Mouse (Mus musculus) stomach, postnatal 0 days (tissue): ENCODE measurements at regions not wholly inside any gene's neighbourhood (a gene's known extent, or its start where the extent isn't known, plus 50 kb on each side); places are given as distances from the start of the nearest gene placed in this dataset.

Experiments
- ATAC-seq: fragments of 200-750 bp; cut with Nextera tagmentation; 2 replicates; pipeline ENCODE4 v1.8.0; 2017; ENCODE audit not compliant: low FRiP score, low TSS enrichment
- DNase-seq: peaks from one replicate; pipeline ENCODE4 v3.0.0-alpha.2; 2016; ENCODE audit warnings: low spot score
- H3K27ac ChIP-seq: fragments of 300-500 bp; sonication (generic); replicated peaks from 2 replicates; pipeline ENCODE4 v1.5.1; 2014; ENCODE audit warnings: mild to moderate bottlenecking, control low read depth
- H3K27me3 ChIP-seq: fragments of 300-500 bp; sonication (generic); 2 replicates; pipeline ENCODE4 v1.6.1; 2014; ENCODE audit warnings: low read length; ENCODE audit not compliant: control insufficient read depth, insufficient read depth
- H3K36me3 ChIP-seq: fragments of 300-500 bp; sonication (generic); 2 replicates; pipeline ENCODE4 v1.6.1; 2014; ENCODE audit warnings: low read length, mixed read lengths; ENCODE audit not compliant: control insufficient read depth, insufficient read depth
- H3K4me1 ChIP-seq: fragments of 300-500 bp; sonication (generic); replicated peaks from 2 replicates; pipeline ENCODE4 v1.6.1; 2014; ENCODE audit warnings: antibody characterized with exemption; ENCODE audit not compliant: control insufficient read depth, insufficient read depth
- H3K4me2 ChIP-seq: fragments of 300-500 bp; sonication (generic); replicated peaks from 2 replicates; pipeline ENCODE4 v1.6.1; 2014; ENCODE audit warnings: low read depth, mild to moderate bottlenecking, control low read depth, moderate library complexity
- H3K4me3 ChIP-seq: fragments of 300-500 bp; sonication (generic); 2 replicates; pipeline ENCODE4 v1.5.1; 2014; ENCODE audit warnings: low read depth, low read length, control low read depth
- H3K9ac ChIP-seq: fragments of 300-500 bp; sonication (generic); 2 replicates; pipeline ENCODE4 v1.6.1; 2014; ENCODE audit warnings: mild to moderate bottlenecking, low read length, control low read depth, mixed read lengths
- H3K9me3 ChIP-seq: fragments of 300-500 bp; sonication (generic); 2 replicates; pipeline ENCODE4 v1.6.1; 2016; ENCODE audit warnings: low read length; ENCODE audit not compliant: control insufficient read depth
- CTCF ChIP-seq: IDR thresholded peaks from 2 replicates; pipeline ENCODE4 v1.5.1; 2016; ENCODE audit warnings: antibody characterized with exemption, low read depth, mild to moderate bottlenecking, moderate library complexity
- EP300 ChIP-seq: optimal IDR thresholded peaks from 2 replicates; pipeline ENCODE3; 2016; ENCODE audit warnings: antibody characterized with exemption
- WGBS: fragments of 180-500 bp; shearing (Covaris S2); extraction: QIAGEN DNeasy Blood & Tissue Kit; methylation state at CpG from one replicate; pipeline ENCODE4 v1.1.7; 2014; 5-methylcytosine and 5-hydroxymethylcytosine counted together

- WGBS = 42% methylated on average over 13 of the region's 13 CpGs
- H3K4me3 ChIP-seq = no peak overlapping the region
- ATAC-seq (no peak), DNase-seq (no peak)
- 0 out of 2 replicates have a peak overlapping the region, but pooled peaks have one; percentile 5 for H3K4me2 ChIP-seq
- H3K36me3 ChIP-seq = no peaks in the 10 kb centered on the region
- H3K4me1 ChIP-seq = no peaks in the 10 kb centered on the region
- no peak overlapping the region for H3K27ac ChIP-seq
- TF ChIP-seq EP300 = no peak
- no peak for TF ChIP-seq CTCF
- H3K9ac ChIP-seq = no peak overlapping the region
- no peaks in the 10 kb centered on the region for H3K27me3 ChIP-seq
- H3K9me3 ChIP-seq = no peaks in the 10 kb centered on the region
Observed at GRCm38 (mm10) chr7:37180416-37180815, 482.5 kb downstream of the Tshz3 start.

- 60% methylated on average over 4 of the region's 4 CpGs for WGBS
- Histone ChIP-seq H3K4me1 (no peaks in the 10 kb centered on the region), H3K27ac (no peak overlapping the region), H3K9me3 (no peaks in the 10 kb centered on the region), H3K36me3 (no peaks in the 10 kb centered on the region), H3K4me3 (no peak overlapping the region), H3K27me3 (no peaks in the 10 kb centered on the region), H3K9ac (no peak overlapping the region), H3K4me2 (no peak overlapping the region)
- no peak for DNase-seq
- ATAC-seq = no peak
- TF ChIP-seq EP300 (no peak), CTCF (no peak)
Observed at GRCm38 (mm10) chr7:37181109-37181508, 483.2 kb downstream of the Tshz3 start.

GRCm38 (mm10) chr7:37192536-37192935 lies 494.6 kb downstream of the Tshz3 start:
- no peaks in the 10 kb centered on the region for H3K9me3 ChIP-seq
- H3K27ac ChIP-seq = no peak overlapping the region
- no peak for ATAC-seq
- no peaks in the 10 kb centered on the region for H3K36me3 ChIP-seq
- DNase-seq = no peak
- no peaks in the 10 kb centered on the region for H3K4me1 ChIP-seq
- no peak overlapping the region for H3K4me3 ChIP-seq
- H3K9ac ChIP-seq = no peak overlapping the region
- H3K4me2 ChIP-seq = no peak overlapping the region
- WGBS = 23% methylated on average over 2 of the region's 2 CpGs
- no peaks in the 10 kb centered on the region for H3K27me3 ChIP-seq
- TF ChIP-seq CTCF = no peak
- TF ChIP-seq EP300 = no peak

GRCm38 (mm10) chr7:37204800-37205199 lies 506.9 kb downstream of the Tshz3 start:
- Histone ChIP-seq H3K27me3 (no peaks in the 10 kb centered on the region), H3K9ac (no peak overlapping the region), H3K36me3 (no peaks in the 10 kb centered on the region), H3K9me3 (no peaks in the 10 kb centered on the region), H3K4me3 (no peak overlapping the region), H3K4me2 (no peak overlapping the region), H3K4me1 (no peaks in the 10 kb centered on the region), H3K27ac (no peak overlapping the region)
- no peak for ATAC-seq
- 67% methylated on average over 5 of the region's 5 CpGs for WGBS
- no peak for TF ChIP-seq EP300
- no peak for TF ChIP-seq CTCF
- DNase-seq = no peak

- Histone ChIP-seq H3K4me2 (no peak overlapping the region), H3K4me1 (no peaks in the 10 kb centered on the region), H3K4me3 (no peak overlapping the region), H3K36me3 (no peaks in the 10 kb centered on the region), H3K9ac (no peak overlapping the region), H3K27ac (no peak overlapping the region), H3K9me3 (no peaks in the 10 kb centered on the region), H3K27me3 (no peaks in the 10 kb centered on the region)
- TF ChIP-seq CTCF (no peak), EP300 (no peak)
- ATAC-seq (no peak), DNase-seq (no peak)
- WGBS = 70% methylated on average over 7 of the region's 7 CpGs
Observed at GRCm38 (mm10) chr7:37208305-37208704, 510.4 kb downstream of the Tshz3 start.

- TF ChIP-seq EP300 = no peak
- Histone ChIP-seq H3K4me2 (no peak overlapping the region), H3K9ac (no peak overlapping the region), H3K4me3 (no peak overlapping the region), H3K36me3 (no peaks in the 10 kb centered on the region), H3K9me3 (no peaks in the 10 kb centered on the region), H3K4me1 (no peaks in the 10 kb centered on the region), H3K27me3 (no peaks in the 10 kb centered on the region), H3K27ac (no peak overlapping the region)
- ATAC-seq = no peak
- DNase-seq = no peak
- 17% methylated on average over 3 of the region's 3 CpGs for WGBS
Observed at GRCm38 (mm10) chr7:37213751-37214181, 515.8 kb downstream of the Tshz3 start.
